Mouse (Mus musculus): ENCODE measurements around the gene Cacna1d. TPM values are rescaled to one million over a fixed set of nuclear protein-coding genes. Genes with fewer than 3 reads are reported as not detected.

Gene Cacna1d
- polyA plus RNA-seq, 1 experiment from 2014 or later = 9.5 TPM

GRCm38 (mm10) chr14:30171593-30171992 lies 319.7 kb downstream of the Cacna1d start:
- no peak overlapping the region for H3K9ac ChIP-seq (ENCODE audit: low read depth, low read length)
- ATAC-seq = peak; percentile 46; the same call in 1 of the 2 replicates
- H3K4me2 ChIP-seq (ENCODE audit: low read length) = no peak overlapping the region
- peaks cover 7% of the 10 kb centered on the region for H3K4me1 ChIP-seq (ENCODE audit: control insufficient read depth, insufficient read depth, low read depth, low read length)
- H3K27ac ChIP-seq (ENCODE audit: low read depth, low read length) = no peak overlapping the region
- WGBS = 57% methylated on average over 6 of the region's 6 CpGs
- no peak overlapping the region for H3K4me3 ChIP-seq (ENCODE audit: low read length)
- H3K36me3 ChIP-seq (ENCODE audit: control insufficient read depth, insufficient read depth, low read length) = no peaks in the 10 kb centered on the region
- H3K9me3 ChIP-seq (ENCODE audit: control insufficient read depth, low read length) = no peaks in the 10 kb centered on the region
- no peaks in the 10 kb centered on the region for H3K27me3 ChIP-seq (replicated peaks; ENCODE audit: control insufficient read depth, insufficient read depth, low read length)

DNA sequence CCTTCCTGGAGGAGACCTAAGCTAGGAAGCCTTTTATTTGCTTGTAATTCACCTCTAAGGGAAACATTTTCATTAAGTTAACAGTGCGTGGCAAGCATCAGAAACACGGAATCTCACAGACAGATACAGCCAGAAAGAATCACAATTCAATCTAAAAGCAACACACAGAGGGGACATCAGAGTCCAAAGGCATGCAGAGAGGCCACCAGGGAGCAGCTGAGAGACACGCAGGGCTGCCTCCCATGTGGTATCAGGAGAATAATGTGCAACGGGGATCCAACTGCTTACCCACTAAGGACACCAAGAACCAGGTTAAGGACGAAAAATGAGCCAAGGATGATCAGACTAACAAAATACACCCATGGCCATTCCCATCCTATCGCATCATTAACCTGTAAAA lies 320.2 kb downstream of the Cacna1d start:
- H3K36me3 ChIP-seq (ENCODE audit: control insufficient read depth, insufficient read depth, low read length) = 0 out of 2 replicates have a peak, but pooled peaks cover 2% of the 10 kb centered on the region
- H3K4me3 ChIP-seq (ENCODE audit: low read length) = no peak overlapping the region
- WGBS = 45% methylated on average over 6 of the region's 6 CpGs
- no peak overlapping the region for H3K4me2 ChIP-seq (ENCODE audit: low read length)
- H3K27me3 ChIP-seq (replicated peaks; ENCODE audit: control insufficient read depth, insufficient read depth, low read length) = no peaks in the 10 kb centered on the region
- no peak overlapping the region for H3K9ac ChIP-seq (ENCODE audit: low read depth, low read length)
- 0 out of 2 replicates have a peak, but pooled peaks have one; percentile 25 for ATAC-seq
- no peaks in the 10 kb centered on the region for H3K9me3 ChIP-seq (ENCODE audit: control insufficient read depth, low read length)
- H3K27ac ChIP-seq (ENCODE audit: low read depth, low read length) = no peak overlapping the region
- peaks cover 7% of the 10 kb centered on the region for H3K4me1 ChIP-seq (ENCODE audit: control insufficient read depth, insufficient read depth, low read depth, low read length)

- Histone ChIP-seq H3K36me3 (ENCODE audit: control insufficient read depth, insufficient read depth, low read length) (0 out of 2 replicates have a peak, but pooled peaks cover 2% of the 10 kb centered on the region), H3K9me3 (ENCODE audit: control insufficient read depth, low read length) (no peaks in the 10 kb centered on the region), H3K4me1 (ENCODE audit: control insufficient read depth, insufficient read depth, low read depth, low read length) (peaks cover 9% of the 10 kb centered on the region), H3K9ac (ENCODE audit: low read depth, low read length) (no peak overlapping the region), H3K4me2 (ENCODE audit: low read length) (no peak overlapping the region), H3K27me3 (replicated peaks; ENCODE audit: control insufficient read depth, insufficient read depth, low read length) (no peaks in the 10 kb centered on the region), H3K4me3 (ENCODE audit: low read length) (no peak overlapping the region), H3K27ac (ENCODE audit: low read depth, low read length) (no peak overlapping the region)
- no peak for ATAC-seq
- 83% methylated on average over 5 of the region's 5 CpGs for whole genome bisulfite sequencing
Measured at GRCm38 (mm10) chr14:30169455-30169854, 321.8 kb downstream of the Cacna1d start.

DNA sequence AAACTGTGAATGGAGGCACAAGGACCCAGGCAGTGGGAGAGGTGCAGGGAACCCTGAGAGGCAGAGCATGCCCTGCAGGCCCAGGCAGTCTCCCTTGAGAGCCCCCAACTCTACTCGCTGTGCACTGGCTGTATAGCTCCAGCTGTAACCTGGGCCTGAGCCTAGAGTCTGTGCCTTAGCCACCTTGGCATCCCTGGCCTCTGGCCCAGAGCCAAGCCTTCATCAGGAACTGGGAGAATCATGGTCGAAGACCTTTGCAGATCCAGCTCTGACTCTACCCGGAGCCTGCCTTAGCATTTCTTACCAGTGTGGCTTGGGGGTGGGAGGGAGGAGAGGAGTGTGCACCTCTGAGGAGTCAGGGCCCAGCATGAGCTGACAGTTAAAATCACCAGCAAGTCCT lies 322.4 kb downstream of the Cacna1d start:
- Histone ChIP-seq H3K4me1 (ENCODE audit: control insufficient read depth, insufficient read depth, low read depth, low read length) (peaks cover 14% of the 10 kb centered on the region), H3K4me3 (ENCODE audit: low read length) (no peak overlapping the region), H3K4me2 (ENCODE audit: low read length) (no peak overlapping the region), H3K27me3 (replicated peaks; ENCODE audit: control insufficient read depth, insufficient read depth, low read length) (no peaks in the 10 kb centered on the region), H3K36me3 (ENCODE audit: control insufficient read depth, insufficient read depth, low read length) (0 out of 2 replicates have a peak, but pooled peaks cover 2% of the 10 kb centered on the region), H3K9me3 (ENCODE audit: control insufficient read depth, low read length) (no peaks in the 10 kb centered on the region), H3K27ac (ENCODE audit: low read depth, low read length) (no peak overlapping the region), H3K9ac (ENCODE audit: low read depth, low read length) (no peak overlapping the region)
- 52% methylated on average over 3 of the region's 3 CpGs for WGBS
- ATAC-seq = no peak

GRCm38 (mm10) chr14:30168387-30168786 lies 322.9 kb downstream of the Cacna1d start:
- peaks cover 12% of the 10 kb centered on the region for H3K4me1 ChIP-seq (ENCODE audit: control insufficient read depth, insufficient read depth, low read depth, low read length)
- 80% methylated on average over 3 of the region's 3 CpGs for WGBS
- H3K4me2 ChIP-seq (ENCODE audit: low read length) = no peak overlapping the region
- H3K4me3 ChIP-seq (ENCODE audit: low read length) = no peak overlapping the region
- H3K27me3 ChIP-seq (replicated peaks; ENCODE audit: control insufficient read depth, insufficient read depth, low read length) = no peaks in the 10 kb centered on the region
- no peaks in the 10 kb centered on the region for H3K9me3 ChIP-seq (ENCODE audit: control insufficient read depth, low read length)
- no peak overlapping the region for H3K27ac ChIP-seq (ENCODE audit: low read depth, low read length)
- H3K36me3 ChIP-seq (ENCODE audit: control insufficient read depth, insufficient read depth, low read length) = 0 out of 2 replicates have a peak, but pooled peaks cover 2% of the 10 kb centered on the region
- no peak overlapping the region for H3K9ac ChIP-seq (ENCODE audit: low read depth, low read length)
- ATAC-seq = no peak

GRCm38 (mm10) chr14:30167606-30168005 lies 323.6 kb downstream of the Cacna1d start:
- Histone ChIP-seq H3K9me3 (ENCODE audit: control insufficient read depth, low read length) (no peaks in the 10 kb centered on the region), H3K36me3 (ENCODE audit: control insufficient read depth, insufficient read depth, low read length) (0 out of 2 replicates have a peak, but pooled peaks cover 2% of the 10 kb centered on the region), H3K4me2 (ENCODE audit: low read length) (no peak overlapping the region), H3K9ac (ENCODE audit: low read depth, low read length) (no peak overlapping the region), H3K4me3 (ENCODE audit: low read length) (no peak overlapping the region), H3K27me3 (replicated peaks; ENCODE audit: control insufficient read depth, insufficient read depth, low read length) (no peaks in the 10 kb centered on the region), H3K4me1 (ENCODE audit: control insufficient read depth, insufficient read depth, low read depth, low read length) (peaks cover 12% of the 10 kb centered on the region), H3K27ac (ENCODE audit: low read depth, low read length) (no peak overlapping the region)
- WGBS = 88% methylated on average over 7 of the region's 7 CpGs
- no peak for ATAC-seq

- peaks cover 11% of the 10 kb centered on the region for H3K4me1 ChIP-seq (ENCODE audit: control insufficient read depth, insufficient read depth, low read depth, low read length)
- H3K27me3 ChIP-seq (replicated peaks; ENCODE audit: control insufficient read depth, insufficient read depth, low read length) = no peaks in the 10 kb centered on the region
- WGBS = 90% methylated on average over 11 of the region's 11 CpGs
- no peak overlapping the region for H3K4me2 ChIP-seq (ENCODE audit: low read length)
- no peak for ATAC-seq
- no peak overlapping the region for H3K27ac ChIP-seq (ENCODE audit: low read depth, low read length)
- H3K36me3 ChIP-seq (ENCODE audit: control insufficient read depth, insufficient read depth, low read length) = 0 out of 2 replicates have a peak, but pooled peaks cover 2% of the 10 kb centered on the region
- H3K4me3 ChIP-seq (ENCODE audit: low read length) = no peak overlapping the region
- H3K9me3 ChIP-seq (ENCODE audit: control insufficient read depth, low read length) = no peaks in the 10 kb centered on the region
- no peak overlapping the region for H3K9ac ChIP-seq (ENCODE audit: low read depth, low read length)
Measured at GRCm38 (mm10) chr14:30166036-30166435, 325.2 kb downstream of the Cacna1d start.

DNA sequence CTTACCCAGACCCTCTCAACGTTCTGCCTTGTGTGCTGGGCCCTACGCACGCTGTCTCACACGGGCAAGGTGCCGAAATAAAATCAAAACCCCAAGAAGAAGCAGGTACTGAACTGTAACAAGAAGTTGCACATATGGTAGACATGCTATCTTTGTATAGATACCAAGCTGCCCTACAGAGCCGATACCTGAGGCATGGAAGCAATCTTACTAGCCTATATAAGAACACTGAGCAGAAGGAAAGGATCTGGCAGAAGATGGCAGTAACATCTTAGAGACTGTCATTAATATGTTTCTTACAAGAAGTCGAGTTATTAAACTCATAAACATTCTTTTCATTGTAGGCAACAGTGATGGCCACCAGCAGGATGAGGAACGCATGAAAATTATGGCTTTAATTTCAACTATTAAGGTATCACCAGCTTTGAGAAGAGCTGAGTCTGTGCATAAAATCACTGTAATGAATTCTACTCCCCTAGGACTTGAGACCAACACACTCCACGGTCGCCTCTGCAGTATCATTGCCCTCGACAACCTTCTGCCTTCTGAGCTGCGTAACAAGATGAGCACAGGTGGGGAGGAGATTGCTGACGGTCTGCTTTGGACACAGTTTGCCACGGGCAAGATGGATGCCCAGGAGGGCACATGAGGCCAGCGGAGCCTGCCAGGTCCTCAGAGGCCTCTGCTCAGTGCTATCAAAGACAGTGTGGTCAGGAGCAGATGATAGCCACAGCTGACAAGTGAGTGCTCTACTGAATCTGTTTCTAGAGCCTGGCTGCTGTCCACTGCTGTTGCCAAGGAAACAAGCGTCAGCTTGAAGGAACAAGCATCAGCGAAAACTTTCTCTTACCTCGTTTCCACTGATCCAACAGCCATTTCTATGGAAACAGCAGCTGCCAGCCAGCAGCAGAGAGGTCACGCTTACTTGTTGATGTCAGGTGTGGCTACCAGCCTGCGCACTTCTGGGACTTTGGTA lies 327.2 kb downstream of the Cacna1d start:
- 0 out of 2 replicates have a peak, but pooled peaks cover 2% of the 10 kb centered on the region for H3K36me3 ChIP-seq (ENCODE audit: control insufficient read depth, insufficient read depth, low read length)
- WGBS = 57% methylated on average over 20 of the region's 20 CpGs
- H3K4me1 ChIP-seq (ENCODE audit: control insufficient read depth, insufficient read depth, low read depth, low read length) = peaks cover 7% of the 10 kb centered on the region
- ATAC-seq = peak; percentile 91
- no peaks in the 10 kb centered on the region for H3K9me3 ChIP-seq (ENCODE audit: control insufficient read depth, low read length)
- peak overlapping the region; percentile 44; the same call in 1 of the 2 replicates for H3K27ac ChIP-seq (ENCODE audit: low read depth, low read length)
- H3K4me2 ChIP-seq (ENCODE audit: low read length) = 0 out of 2 replicates have a peak overlapping the region, but pooled peaks have one; percentile 12
- no peaks in the 10 kb centered on the region for H3K27me3 ChIP-seq (replicated peaks; ENCODE audit: control insufficient read depth, insufficient read depth, low read length)
- no peak overlapping the region for H3K4me3 ChIP-seq (ENCODE audit: low read length)
- H3K9ac ChIP-seq (ENCODE audit: low read depth, low read length) = no peak overlapping the region

DNA sequence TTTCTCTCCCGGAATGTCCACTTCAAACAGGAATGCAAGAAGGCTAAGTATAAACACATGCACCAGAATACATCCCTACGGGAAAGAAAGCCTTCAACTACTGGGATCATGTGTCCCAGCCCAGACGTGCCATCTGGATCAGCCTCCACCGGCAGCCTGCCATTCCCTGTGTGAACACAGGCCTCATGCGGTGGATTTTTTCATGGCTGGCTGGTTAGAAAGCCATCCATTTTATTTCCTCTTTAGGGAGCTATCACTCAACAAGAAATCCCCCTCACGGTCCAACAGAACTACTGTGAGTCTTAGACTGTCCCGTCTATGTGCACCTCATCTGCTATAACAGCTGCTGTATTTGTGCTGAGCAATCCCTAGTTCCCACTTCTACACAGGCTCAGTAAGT lies 343.5 kb downstream of the Cacna1d start:
- Histone ChIP-seq H3K4me2 (ENCODE audit: low read length) (no peak overlapping the region), H3K36me3 (ENCODE audit: control insufficient read depth, insufficient read depth, low read length) (no peaks in the 10 kb centered on the region), H3K4me3 (ENCODE audit: low read length) (no peak overlapping the region), H3K4me1 (ENCODE audit: control insufficient read depth, insufficient read depth, low read depth, low read length) (peaks cover 6% of the 10 kb centered on the region; the same call in 1 of the 2 replicates), H3K9ac (ENCODE audit: low read depth, low read length) (no peak overlapping the region), H3K9me3 (ENCODE audit: control insufficient read depth, low read length) (no peaks in the 10 kb centered on the region), H3K27me3 (replicated peaks; ENCODE audit: control insufficient read depth, insufficient read depth, low read length) (no peaks in the 10 kb centered on the region), H3K27ac (ENCODE audit: low read depth, low read length) (no peak overlapping the region)
- WGBS = 32% methylated on average over 7 of the region's 7 CpGs
- ATAC-seq = peak; percentile 75
